Mouse (Mus musculus) forebrain, embryonic 15.5 days (tissue): ENCODE measurements around the gene Adipor2. TPM values are rescaled to one million over a fixed set of nuclear protein-coding genes. Genes with fewer than 3 reads are reported as not detected.
"Not testable (repeated sequence)": the region's sequence is repeated elsewhere in the genome, so short reads cannot be mapped to it uniquely, and the experiment has no call there.

Source experiments
- ATAC-seq: fragments of 200-750 bp; cut with Nextera tagmentation; replicated peaks from 2 replicates; pipeline ENCODE4 v1.8.0; 2017; ENCODE audit warnings: mild to moderate bottlenecking, moderate TSS enrichment, moderate library complexity
- H3K27ac ChIP-seq: fragments of 300-500 bp; sonication (generic); replicated peaks from 2 replicates; pipeline ENCODE4 v1.5.1; 2015; ENCODE audit warnings: mild to moderate bottlenecking, inconsistent platforms
- H3K27me3 ChIP-seq: fragments of 300-500 bp; sonication (generic); 2 replicates; pipeline ENCODE4 v1.6.1; 2015; ENCODE audit warnings: inconsistent platforms
- H3K36me3 ChIP-seq: fragments of 300-500 bp; sonication (generic); 2 replicates; pipeline ENCODE4 v1.6.1; 2015; ENCODE audit warnings: mild to moderate bottlenecking, inconsistent platforms
- H3K4me1 ChIP-seq: fragments of 300-500 bp; sonication (generic); 2 replicates; pipeline ENCODE4 v1.6.1; 2015; ENCODE audit warnings: inconsistent platforms
- H3K4me2 ChIP-seq: fragments of 300-500 bp; sonication (generic); replicated peaks from 2 replicates; pipeline ENCODE4 v1.6.1; 2015; ENCODE audit warnings: mild to moderate bottlenecking, inconsistent platforms
- H3K4me3 ChIP-seq: fragments of 300-500 bp; sonication (generic); 2 replicates; pipeline ENCODE4 v1.5.1; 2015; ENCODE audit warnings: mild to moderate bottlenecking, inconsistent platforms
- H3K9ac ChIP-seq: fragments of 300-500 bp; sonication (generic); replicated peaks from 2 replicates; pipeline ENCODE4 v1.6.1; 2015; ENCODE audit warnings: mild to moderate bottlenecking, inconsistent platforms
- H3K9me3 ChIP-seq: fragments of 300-500 bp; sonication (generic); 2 replicates; pipeline ENCODE4 v1.6.1; 2016; ENCODE audit warnings: inconsistent platforms
- WGBS: fragments of 180-500 bp; shearing (Covaris S2); methylation state at CpG from one replicate; pipeline ENCODE4 v1.1.7; 2015; ENCODE audit warnings: mixed read lengths; 5-methylcytosine and 5-hydroxymethylcytosine counted together
- polyA plus RNA-seq: library from polyadenylated mRNA; unstranded; fragments of >200 nt; fragmentation: Nextera tagmentation; extraction: Ambion mirVana; gene quantifications from 2 replicates; pipeline ENCODE4 v1.2.1, GENCODE M21; 2015

The Adipor2 gene
- polyA plus RNA-seq, 1 experiment from 2014 or later, result 45.5 TPM

GRCm38 (mm10) chr6:119443742-119444645 is 26.5 kb upstream of the Adipor2 start:
- Histone ChIP-seq H3K36me3 (no peaks in the 10 kb centered on the region), H3K27me3 (no peaks in the 10 kb centered on the region), H3K4me2 (no peak overlapping the region), H3K9ac (no peak overlapping the region), H3K4me1 (peaks cover 14% of the 10 kb centered on the region), H3K27ac (no peak overlapping the region), H3K4me3 (no peak overlapping the region), H3K9me3 (no peaks in the 10 kb centered on the region)
- peak; percentile 67 for ATAC-seq
- WGBS, result 48% methylated on average over 12 of the region's 12 CpGs

- 88% methylated on average over 5 of the region's 5 CpGs for WGBS
- H3K27ac ChIP-seq, H3K9ac ChIP-seq: not testable (repeated sequence)
Measured at GRCm38 (mm10) chr6:119442729-119443128, 25.2 kb upstream of the Adipor2 start.

GRCm38 (mm10) chr6:119437894-119438761 is 20.6 kb upstream of the Adipor2 start:
- Histone ChIP-seq H3K4me3 (no peak overlapping the region), H3K27me3 (no peaks in the 10 kb centered on the region), H3K36me3 (no peaks in the 10 kb centered on the region), H3K4me1 (0 out of 2 replicates have a peak, but pooled peaks cover 4% of the 10 kb centered on the region), H3K27ac (no peak overlapping the region), H3K9me3 (no peaks in the 10 kb centered on the region), H3K4me2 (no peak overlapping the region), H3K9ac (no peak overlapping the region)
- ATAC-seq, result no peak
- WGBS, result 55% methylated on average over 8 of the region's 8 CpGs

More at GRCm38 (mm10) chr6:119442729-119443128, 25.2 kb upstream of the Adipor2 start:
- ATAC-seq, H3K27me3 ChIP-seq, H3K4me2 ChIP-seq, H3K4me3 ChIP-seq, H3K9me3 ChIP-seq, H3K36me3 ChIP-seq, H3K4me1 ChIP-seq: not testable (repeated sequence)

GRCm38 (mm10) chr6:119434394-119434793 is 16.9 kb upstream of the Adipor2 start:
- 0 out of 2 replicates have a peak, but pooled peaks cover 4% of the 10 kb centered on the region for H3K4me1 ChIP-seq
- no peak overlapping the region for H3K27ac ChIP-seq
- no peaks in the 10 kb centered on the region for H3K9me3 ChIP-seq
- ATAC-seq, result no peak
- no peaks in the 10 kb centered on the region for H3K27me3 ChIP-seq
- 90% methylated on average over 4 of the region's 4 CpGs for WGBS
- no peak overlapping the region for H3K4me3 ChIP-seq
- no peak overlapping the region for H3K4me2 ChIP-seq
- no peak overlapping the region for H3K9ac ChIP-seq
- no peaks in the 10 kb centered on the region for H3K36me3 ChIP-seq

GRCm38 (mm10) chr6:119431751-119432324 is 14.3 kb upstream of the Adipor2 start:
- Histone ChIP-seq H3K9ac (no peak overlapping the region), H3K27ac (no peak overlapping the region), H3K4me1 (no peaks in the 10 kb centered on the region), H3K27me3 (no peaks in the 10 kb centered on the region), H3K4me2 (no peak overlapping the region), H3K4me3 (no peak overlapping the region), H3K36me3 (no peaks in the 10 kb centered on the region), H3K9me3 (no peaks in the 10 kb centered on the region)
- 90% methylated on average over 6 of the region's 6 CpGs for WGBS
- no peak for ATAC-seq

- H3K4me1 ChIP-seq, result no peaks in the 10 kb centered on the region
- no peaks in the 10 kb centered on the region for H3K36me3 ChIP-seq
- no peak overlapping the region for H3K4me2 ChIP-seq
- no peaks in the 10 kb centered on the region for H3K27me3 ChIP-seq
- H3K9me3 ChIP-seq, result no peaks in the 10 kb centered on the region
- H3K9ac ChIP-seq, result no peak overlapping the region
- H3K27ac ChIP-seq, result no peak overlapping the region
- WGBS, result 66% methylated on average over 2 of the region's 2 CpGs
- no peak for ATAC-seq
- H3K4me3 ChIP-seq, result no peak overlapping the region
Measured at GRCm38 (mm10) chr6:119430508-119430907, 13.0 kb upstream of the Adipor2 start.

GRCm38 (mm10) chr6:119429311-119429710 is 11.8 kb upstream of the Adipor2 start:
- Histone ChIP-seq H3K4me2 (no peak overlapping the region), H3K27me3 (no peaks in the 10 kb centered on the region), H3K9ac (no peak overlapping the region), H3K9me3 (no peaks in the 10 kb centered on the region), H3K4me3 (no peak overlapping the region), H3K4me1 (no peaks in the 10 kb centered on the region), H3K36me3 (no peaks in the 10 kb centered on the region), H3K27ac (no peak overlapping the region)
- 94% methylated on average over 13 of the region's 13 CpGs for WGBS
- ATAC-seq, result no peak

GRCm38 (mm10) chr6:119428611-119429010 is 11.1 kb upstream of the Adipor2 start:
- WGBS, result 92% methylated on average over 3 of the region's 3 CpGs
- Histone ChIP-seq H3K36me3 (no peaks in the 10 kb centered on the region), H3K4me1 (no peaks in the 10 kb centered on the region), H3K4me2 (no peak overlapping the region), H3K9ac (no peak overlapping the region), H3K9me3 (no peaks in the 10 kb centered on the region), H3K4me3 (no peak overlapping the region), H3K27me3 (no peaks in the 10 kb centered on the region), H3K27ac (no peak overlapping the region)
- no peak for ATAC-seq

- WGBS, result 95% methylated on average over 4 of the region's 4 CpGs
- H3K4me1 ChIP-seq, result peaks cover 5% of the 10 kb centered on the region; the same call in 1 of the 2 replicates
- H3K27ac ChIP-seq, result no peak overlapping the region
- no peak overlapping the region for H3K4me2 ChIP-seq
- H3K9ac ChIP-seq, result no peak overlapping the region
- no peaks in the 10 kb centered on the region for H3K27me3 ChIP-seq
- no peaks in the 10 kb centered on the region for H3K9me3 ChIP-seq
- H3K4me3 ChIP-seq, result no peak overlapping the region
- ATAC-seq, result no peak
- no peaks in the 10 kb centered on the region for H3K36me3 ChIP-seq
Measured at GRCm38 (mm10) chr6:119421001-119421400, 3.5 kb upstream of the Adipor2 start.

- Histone ChIP-seq H3K4me1 (peaks cover 5% of the 10 kb centered on the region; the same call in 1 of the 2 replicates), H3K4me3 (no peak overlapping the region), H3K36me3 (no peaks in the 10 kb centered on the region), H3K9ac (no peak overlapping the region), H3K27me3 (no peaks in the 10 kb centered on the region), H3K9me3 (no peaks in the 10 kb centered on the region), H3K4me2 (no peak overlapping the region), H3K27ac (no peak overlapping the region)
- 93% methylated on average over 5 of the region's 5 CpGs for WGBS
- ATAC-seq, result no peak
Measured at GRCm38 (mm10) chr6:119420357-119420756, 2.9 kb upstream of the Adipor2 start.

GRCm38 (mm10) chr6:119419412-119419811 is 1.9 kb upstream of the Adipor2 start:
- Histone ChIP-seq H3K36me3 (no peaks in the 10 kb centered on the region), H3K4me2 (no peak overlapping the region), H3K4me1 (peaks cover 5% of the 10 kb centered on the region; the same call in 1 of the 2 replicates), H3K27me3 (no peaks in the 10 kb centered on the region), H3K27ac (no peak overlapping the region), H3K9ac (no peak overlapping the region), H3K9me3 (no peaks in the 10 kb centered on the region), H3K4me3 (no peak overlapping the region)
- 34% methylated on average over 7 of the region's 7 CpGs for WGBS
- ATAC-seq, result no peak
